Mouse (Mus musculus) intestine, postnatal 0 days (tissue): Measurements from ENCODE around the gene Tgfbrap1. TPM values are rescaled to one million over a fixed set of nuclear protein-coding genes. Genes with fewer than 3 reads are reported as not detected.

ENCODE experiments used
- ATAC-seq: fragments of 200-750 bp; cut with Nextera tagmentation; 2 replicates; pipeline ENCODE4 v1.8.0; 2017; ENCODE audit warnings: mild to moderate bottlenecking, moderate TSS enrichment, moderate library complexity
- H3K27ac ChIP-seq: fragments of 300-500 bp; sonication (generic); 2 replicates; pipeline ENCODE4 v1.5.1; 2014; ENCODE audit warnings: mild to moderate bottlenecking, low read depth, low read length, moderate library complexity
- H3K27me3 ChIP-seq: fragments of 300-500 bp; sonication (generic); replicated peaks from 2 replicates; pipeline ENCODE4 v1.6.1; 2014; ENCODE audit warnings: low read length, mixed read lengths; ENCODE audit not compliant: control insufficient read depth, insufficient read depth
- H3K36me3 ChIP-seq: fragments of 300-500 bp; sonication (generic); 2 replicates; pipeline ENCODE4 v1.6.1; 2014; ENCODE audit warnings: mild to moderate bottlenecking, moderate library complexity; ENCODE audit not compliant: control insufficient read depth, insufficient read depth
- H3K4me1 ChIP-seq: fragments of 300-500 bp; sonication (generic); replicated peaks from 2 replicates; pipeline ENCODE4 v1.6.1; 2014; ENCODE audit warnings: antibody characterized with exemption, low read length, mixed read lengths; ENCODE audit not compliant: control insufficient read depth, insufficient read depth
- H3K4me2 ChIP-seq: fragments of 300-500 bp; sonication (generic); replicated peaks from 2 replicates; pipeline ENCODE4 v1.6.1; 2014; ENCODE audit warnings: low read depth, mild to moderate bottlenecking, moderate library complexity
- H3K4me3 ChIP-seq: fragments of 300-500 bp; sonication (generic); 2 replicates; pipeline ENCODE4 v1.5.1; 2014; ENCODE audit warnings: low read depth, low read length
- H3K9ac ChIP-seq: fragments of 300-500 bp; sonication (generic); 2 replicates; pipeline ENCODE4 v1.6.1; 2014; ENCODE audit warnings: mild to moderate bottlenecking, low read depth, low read length
- H3K9me3 ChIP-seq: fragments of 300-500 bp; sonication (generic); 2 replicates; pipeline ENCODE4 v1.6.1; 2016; ENCODE audit warnings: mixed run types; ENCODE audit not compliant: control insufficient read depth
- CTCF ChIP-seq: sonication (generic); IDR thresholded peaks from 2 replicates; pipeline ENCODE4 v1.5.1; 2016; ENCODE audit warnings: low read depth, mild to moderate bottlenecking, control low read depth, antibody characterized with exemption, moderate library complexity
- WGBS: fragments of 180-500 bp; shearing (Covaris S2); extraction: QIAGEN DNeasy Blood & Tissue Kit; methylation state at CpG from one replicate; pipeline ENCODE4 v1.1.7; 2014; 5-methylcytosine and 5-hydroxymethylcytosine counted together
- microRNA-seq: library from miRNA; unstranded; fragments of <30 nt; microRNA quantifications from one replicate; pipeline ENCODE4, GENCODE M21; 2016
- polyA plus RNA-seq: library from polyadenylated mRNA; unstranded; fragments of >200 nt; fragmentation: Nextera tagmentation; extraction: Ambion mirVana; gene quantifications from 2 replicates; pipeline ENCODE4 v1.2.1, GENCODE M21; 2015

Gene Tgfbrap1
- polyA plus RNA-seq, 1 experiment from 2014 or later, result 6.1 TPM

DNA sequence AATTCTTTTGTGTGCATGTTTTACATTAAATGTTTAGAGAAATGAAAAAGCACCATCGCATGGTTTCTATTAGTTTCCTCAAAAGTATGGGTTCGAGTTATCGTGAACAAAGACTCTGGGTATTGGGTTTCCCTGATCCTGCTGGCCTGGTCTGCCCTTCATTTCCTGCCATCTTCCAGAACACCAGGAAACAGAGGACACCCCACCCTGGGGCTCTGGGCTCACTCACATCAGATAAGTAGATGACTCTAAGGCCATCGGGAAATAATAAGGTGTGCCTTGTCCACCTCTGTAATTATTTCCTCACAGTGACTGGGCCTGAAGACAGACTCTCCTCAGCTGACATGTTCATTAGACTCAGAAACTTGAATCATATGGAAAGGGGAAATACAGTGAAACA is 88.0 kb downstream of the Tgfbrap1 start:
- no peaks in the 10 kb centered on the region for H3K9me3 ChIP-seq
- H3K4me2 ChIP-seq, result no peak overlapping the region
- no peak overlapping the region for H3K27ac ChIP-seq
- TF ChIP-seq CTCF, result no peak
- H3K4me1 ChIP-seq, result no peaks in the 10 kb centered on the region
- H3K9ac ChIP-seq, result no peak overlapping the region
- 86% methylated on average over 4 of the region's 4 CpGs for WGBS
- no peak overlapping the region for H3K4me3 ChIP-seq
- no peak for ATAC-seq
- no peaks in the 10 kb centered on the region for H3K36me3 ChIP-seq
- no peaks in the 10 kb centered on the region for H3K27me3 ChIP-seq

DNA sequence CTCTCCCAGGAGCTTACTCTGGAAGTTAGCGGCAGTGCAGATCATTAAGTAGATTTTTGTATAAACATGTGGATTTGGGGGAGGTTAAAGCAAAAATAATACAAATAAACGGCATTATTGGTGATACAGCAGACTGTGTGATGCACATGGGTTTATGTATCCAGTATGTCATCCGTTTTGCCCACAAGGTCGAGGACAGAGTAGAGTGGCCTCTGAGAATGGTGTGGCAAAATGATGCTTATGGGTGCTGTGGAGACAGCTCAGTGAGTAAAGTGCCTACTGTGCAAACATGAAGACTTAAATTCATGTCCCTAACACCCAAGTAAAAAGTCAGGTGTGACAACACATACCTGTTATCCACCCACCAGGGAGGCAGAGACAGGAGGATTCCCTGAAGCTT is 91.9 kb downstream of the Tgfbrap1 start:
- H3K27ac ChIP-seq, result no peak overlapping the region
- no peaks in the 10 kb centered on the region for H3K36me3 ChIP-seq
- H3K4me2 ChIP-seq, result no peak overlapping the region
- no peaks in the 10 kb centered on the region for H3K4me1 ChIP-seq
- no peaks in the 10 kb centered on the region for H3K27me3 ChIP-seq
- H3K9me3 ChIP-seq, result no peaks in the 10 kb centered on the region
- H3K4me3 ChIP-seq, result no peak overlapping the region
- 82% methylated on average over 4 of the region's 4 CpGs for WGBS
- no peak overlapping the region for H3K9ac ChIP-seq
- no peak for ATAC-seq
- no peak for TF ChIP-seq CTCF

DNA sequence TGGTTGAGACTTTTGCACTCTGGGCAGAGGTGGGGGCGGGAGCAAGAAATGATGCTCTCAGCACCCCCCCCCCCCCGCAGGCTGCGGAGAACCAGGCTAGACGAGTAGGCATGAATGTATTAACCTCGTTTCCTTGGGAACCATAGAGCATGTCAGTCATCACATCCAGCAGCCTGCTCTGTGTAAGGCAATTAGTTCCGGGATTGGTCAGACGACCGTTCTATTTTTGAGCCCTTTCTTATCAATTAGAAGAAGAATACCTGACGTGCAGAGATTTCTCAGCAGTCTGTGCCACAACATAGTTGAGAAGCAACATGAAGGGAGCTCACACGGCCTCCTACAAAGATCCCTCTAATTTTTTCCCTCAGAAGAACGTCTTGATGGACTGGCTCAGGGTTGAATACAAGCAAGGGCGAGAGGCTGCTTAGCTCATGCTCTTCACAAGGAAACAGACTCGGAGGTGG is 92.4 kb downstream of the Tgfbrap1 start:
- no peak overlapping the region for H3K4me2 ChIP-seq
- H3K36me3 ChIP-seq, result no peaks in the 10 kb centered on the region
- TF ChIP-seq CTCF, result no peak
- H3K4me3 ChIP-seq, result no peak overlapping the region
- no peaks in the 10 kb centered on the region for H3K27me3 ChIP-seq
- no peaks in the 10 kb centered on the region for H3K4me1 ChIP-seq
- H3K27ac ChIP-seq, result no peak overlapping the region
- no peaks in the 10 kb centered on the region for H3K9me3 ChIP-seq
- ATAC-seq, result no peak
- no peak overlapping the region for H3K9ac ChIP-seq
- WGBS, result 66% methylated on average over 13 of the region's 13 CpGs

Small RNAs within 50 kb of the gene (microRNA-seq; reads per million reads assigned to microRNA genes)
- gene Gm24001, result not detected

Other genes with a start within 250 kb of the Tgfbrap1 start
- 37.1 and 38.3 TPM in 2 replicates for gene Mrps9, start 247.4 kb downstream of the Tgfbrap1 start, polyA plus RNA-seq
- gene Gpr45, start 145.8 kb downstream of the Tgfbrap1 start, polyA plus RNA-seq, result 2.2 and 2.3 TPM in 2 replicates
- 8.6 TPM in 2 replicates for gene AI597479, start 73 bp upstream of the Tgfbrap1 start, polyA plus RNA-seq
- 55.3 and 57.8 TPM in 2 replicates for gene Fhl2, start 98.3 kb upstream of the Tgfbrap1 start, polyA plus RNA-seq